Mouse (Mus musculus): ENCODE measurements around the gene Nt5c3b.

- no peak for TF ChIP-seq CTCF (IDR thresholded peaks at IDR 0.05; ENCODE audit: low read depth)
- no peak for TF ChIP-seq EP300 (IDR thresholded peaks at IDR 0.05; ENCODE audit: low read depth)
Observed at GRCm38 (mm10) chr11:100476281-100476680, 34.7 kb upstream of the Nt5c3b start.
